Mouse (Mus musculus) midbrain, embryonic 15.5 days (tissue): ENCODE measurements around the gene Crabp1. TPM values are rescaled to one million over a fixed set of nuclear protein-coding genes. Genes with fewer than 3 reads are reported as not detected.
A peak's percentile ranks its signal among the peaks of the same experiment; 100 is the strongest.

Source experiments
- ATAC-seq: fragments of 200-750 bp; cut with Nextera tagmentation; replicated peaks from 2 replicates; pipeline ENCODE4 v1.8.0; 2017; ENCODE audit warnings: moderate TSS enrichment
- H3K27ac ChIP-seq: fragments of 300-500 bp; sonication (generic); 2 replicates; pipeline ENCODE4 v1.5.1; 2015; ENCODE audit warnings: mild to moderate bottlenecking, inconsistent platforms
- H3K27me3 ChIP-seq: fragments of 300-500 bp; sonication (generic); replicated peaks from 2 replicates; pipeline ENCODE4 v1.6.1; 2015; ENCODE audit warnings: inconsistent platforms
- H3K36me3 ChIP-seq: fragments of 300-500 bp; sonication (generic); replicated peaks from 2 replicates; pipeline ENCODE4 v1.6.1; 2015; ENCODE audit warnings: inconsistent platforms
- H3K4me1 ChIP-seq: fragments of 300-500 bp; sonication (generic); 2 replicates; pipeline ENCODE4 v1.6.1; 2015; ENCODE audit warnings: inconsistent platforms
- H3K4me2 ChIP-seq: fragments of 300-500 bp; sonication (generic); 2 replicates; pipeline ENCODE4 v1.6.1; 2015; ENCODE audit warnings: inconsistent platforms, mild to moderate bottlenecking, moderate library complexity
- H3K4me3 ChIP-seq: fragments of 300-500 bp; sonication (generic); 2 replicates; pipeline ENCODE4 v1.5.1; 2015; ENCODE audit warnings: mild to moderate bottlenecking, inconsistent platforms
- H3K9ac ChIP-seq: fragments of 300-500 bp; sonication (generic); 2 replicates; pipeline ENCODE4 v1.6.1; 2015; ENCODE audit warnings: mild to moderate bottlenecking, inconsistent platforms
- H3K9me3 ChIP-seq: fragments of 300-500 bp; sonication (generic); 2 replicates; pipeline ENCODE4 v1.6.1; 2016; ENCODE audit warnings: inconsistent platforms
- WGBS: fragments of 180-500 bp; shearing (Covaris S2); methylation state at CpG from one replicate; pipeline ENCODE4 v1.1.7; 2015; ENCODE audit warnings: mixed read lengths; 5-methylcytosine and 5-hydroxymethylcytosine counted together
- polyA plus RNA-seq: library from polyadenylated mRNA; unstranded; fragments of >200 nt; fragmentation: Nextera tagmentation; extraction: Ambion mirVana; gene quantifications from 2 replicates; pipeline ENCODE4 v1.2.1, GENCODE M21; 2015

Crabp1 gene
- polyA plus RNA-seq, 1 experiment from 2014 or later: 25.1 TPM

- H3K27me3 ChIP-seq: no peaks in the 10 kb centered on the region
- H3K4me3 ChIP-seq: no peak overlapping the region
- H3K4me2 ChIP-seq: no peak overlapping the region
- peak; percentile 80 for ATAC-seq
- H3K9me3 ChIP-seq: no peaks in the 10 kb centered on the region
- no peak overlapping the region for H3K9ac ChIP-seq
- no peaks in the 10 kb centered on the region for H3K4me1 ChIP-seq
- H3K36me3 ChIP-seq: no peaks in the 10 kb centered on the region
- WGBS: 58% methylated on average over 5 of the region's 5 CpGs
- H3K27ac ChIP-seq: no peak overlapping the region
These were observed 57.0 kb downstream of the Crabp1 start for GRCm38 (mm10) chr9:54821442-54822100.

Other genes with a start within 250 kb of the Crabp1 start
- not detected in 2 replicates for gene Sh2d7, start 225.8 kb upstream of the Crabp1 start, polyA plus RNA-seq
- 43.2 and 44.6 TPM in 2 replicates for gene Cib2, start 204.5 kb upstream of the Crabp1 start, polyA plus RNA-seq
- gene Idh3a, start 178.4 kb upstream of the Crabp1 start, polyA plus RNA-seq: 132 and 136 TPM in 2 replicates
- 17.9 and 22.6 TPM in 2 replicates for gene Acsbg1, start 102.9 kb upstream of the Crabp1 start, polyA plus RNA-seq
- gene Dnaja4, start 65.9 kb upstream of the Crabp1 start, polyA plus RNA-seq: 7.1 and 7.2 TPM in 2 replicates
- gene Wdr61, start 30.2 kb upstream of the Crabp1 start, polyA plus RNA-seq: 89.8 and 95.0 TPM in 2 replicates
- 38.1 and 41.0 TPM in 2 replicates for gene Ireb2, start 99.0 kb downstream of the Crabp1 start, polyA plus RNA-seq
- gene Hykk, start 152.5 kb downstream of the Crabp1 start, polyA plus RNA-seq: 2.0 and 2.2 TPM in 2 replicates
- gene Psma4, start 186.0 kb downstream of the Crabp1 start, polyA plus RNA-seq: 247 and 251 TPM in 2 replicates
- 1.0 and 1.1 TPM in 2 replicates for gene AY074887, start 186.2 kb downstream of the Crabp1 start, polyA plus RNA-seq
- 3.0 and 3.7 TPM in 2 replicates for gene Chrna5, start 216.1 kb downstream of the Crabp1 start, polyA plus RNA-seq